Mouse (Mus musculus) gastrocnemius, adult 8-10 months (tissue): Measurements from ENCODE around the gene AI182371. TPM values are rescaled to one million over a fixed set of nuclear protein-coding genes. Genes with fewer than 3 reads are reported as not detected.

ENCODE experiments used
- DNase-seq, 2 experiments: peaks; one replicate each; pipeline ENCODE4 v3.0.0; 2022; ENCODE audit warnings: low spot score in 2 of 2
- total RNA-seq, 4 experiments: library from RNA; stranded (reverse); gene quantifications; 2 replicates each; pipeline ENCODE4 v1.2.4; 2022

Gene AI182371
- total RNA-seq, 4 experiments from 2014 or later, result 0.16 TPM; not detected in 3

DNA sequence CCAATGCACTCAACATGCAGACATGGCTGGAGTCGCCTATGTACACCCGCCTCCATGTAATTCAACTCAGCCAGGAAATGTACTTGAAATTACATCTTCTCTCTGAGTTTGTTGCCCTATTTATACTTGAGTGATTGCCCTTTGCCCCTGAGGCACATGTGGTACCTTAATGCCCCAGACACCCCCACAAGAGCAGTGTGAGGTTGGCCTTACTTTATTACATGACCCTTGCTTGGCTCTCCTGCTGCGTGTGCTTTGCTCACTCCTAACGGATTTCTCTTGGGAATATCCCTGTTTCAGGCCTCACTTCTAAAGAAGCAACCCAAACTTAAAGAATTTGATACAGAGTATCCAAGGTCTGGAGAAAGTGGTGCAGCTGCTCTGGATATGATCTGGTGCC is 31.1 kb downstream of the AI182371 start:
- no peak for DNase-seq

DNA sequence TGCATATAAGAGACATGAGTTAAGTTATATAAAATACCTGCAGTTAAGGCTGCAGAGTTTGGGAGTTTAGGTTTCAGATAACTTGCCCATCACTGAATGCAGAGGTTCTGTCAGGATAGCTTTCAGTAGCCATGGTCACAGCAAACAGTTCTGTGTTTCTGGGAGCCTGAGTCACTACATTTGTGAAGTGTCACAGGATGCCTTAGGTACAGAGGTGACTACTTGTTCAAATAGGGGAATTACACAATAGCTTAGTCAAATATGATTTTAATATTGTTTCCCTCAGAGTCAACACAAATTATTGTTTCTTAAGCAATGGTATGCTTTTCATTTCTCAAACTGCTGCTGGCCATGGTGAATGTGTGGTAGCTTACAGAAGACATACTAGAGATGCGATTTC is 32.2 kb downstream of the AI182371 start:
- no peak for DNase-seq

- no peak for DNase-seq
These were observed 34.2 kb downstream of the AI182371 start for GRCm38 (mm10) chr2:35067117-35067516.

GRCm38 (mm10) chr2:35066525-35067082 is 34.7 kb downstream of the AI182371 start:
- DNase-seq, result no peak

DNA sequence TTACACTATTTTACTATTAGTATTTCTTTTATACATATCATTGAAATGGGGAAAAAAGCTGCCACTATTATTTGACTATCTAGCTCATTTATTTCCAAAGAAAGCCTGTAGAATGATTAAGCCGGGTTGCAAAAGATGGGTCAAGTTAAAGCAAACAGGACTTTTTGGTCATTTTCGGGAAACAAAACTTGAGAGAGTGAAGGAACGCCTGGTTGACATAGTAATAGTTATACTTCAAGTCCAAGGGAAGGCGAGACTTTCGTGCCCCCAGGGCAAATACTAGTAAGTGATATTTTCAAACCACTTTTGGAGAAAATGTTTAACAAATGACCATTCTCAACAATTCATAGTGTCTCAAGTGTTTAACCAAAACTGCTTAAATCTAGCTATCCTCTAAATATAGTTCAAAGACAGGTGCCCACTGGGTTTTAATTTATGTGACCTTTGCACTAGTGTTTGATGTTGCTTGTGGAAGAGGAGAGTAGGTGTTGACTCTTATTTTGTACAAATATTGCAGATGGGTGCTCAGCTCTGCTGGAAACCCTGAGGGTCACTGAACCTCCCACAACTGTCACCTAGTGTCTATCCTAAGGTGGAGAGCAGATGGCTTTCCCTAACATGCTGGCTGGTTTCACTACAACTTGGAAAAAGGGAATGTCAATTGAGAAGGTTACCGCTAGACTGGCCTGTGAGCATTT is 37.9 kb downstream of the AI182371 start:
- no peak for DNase-seq

DNA sequence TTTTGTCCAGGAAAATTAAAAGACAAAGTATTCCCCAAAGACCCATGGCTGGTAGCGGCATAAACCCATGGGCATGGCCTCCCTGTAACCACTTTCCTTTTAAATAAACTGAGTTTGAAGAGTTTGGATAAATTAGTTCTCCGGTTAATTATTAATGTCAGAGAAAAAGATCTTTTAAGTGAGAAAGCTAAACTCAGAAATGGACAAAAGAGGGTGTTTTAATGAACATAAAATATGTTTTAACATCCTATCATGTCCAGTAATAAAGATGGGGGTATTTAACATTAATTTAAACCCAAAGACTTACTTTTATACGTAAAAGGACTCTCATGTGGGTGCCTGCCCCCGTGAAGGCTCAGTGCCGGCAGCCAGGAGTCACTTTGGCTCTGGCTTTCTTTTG is 40.0 kb downstream of the AI182371 start, which contains the start of gene Hc:
Hc (minus strand) TSS at position 101 of the 400 bp plus-strand sequence.
- no peak for DNase-seq

GRCm38 (mm10) chr2:35060897-35061296 is 40.4 kb downstream of the AI182371 start:
- no peak for DNase-seq

DNA sequence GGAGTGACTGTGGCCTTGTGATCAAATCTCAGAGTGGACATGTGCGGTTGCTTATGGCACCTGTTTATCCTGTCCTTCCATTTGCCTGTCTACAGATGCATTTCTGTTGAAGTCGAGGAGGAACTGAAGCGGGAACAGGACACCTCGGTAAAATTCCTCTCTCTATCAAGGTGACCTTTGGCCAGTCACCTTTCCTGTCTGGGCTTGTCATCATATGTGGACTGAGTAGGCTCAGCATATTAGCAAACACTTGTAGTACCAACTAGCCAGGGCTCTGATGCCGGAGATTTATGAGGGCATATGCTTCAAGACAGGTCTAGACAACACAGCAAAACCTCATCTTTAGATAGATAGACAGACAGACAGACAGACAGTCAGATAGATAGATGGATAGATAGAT is 41.1 kb downstream of the AI182371 start:
- no peak for DNase-seq

GRCm38 (mm10) chr2:35058325-35058724 is 43.0 kb downstream of the AI182371 start:
- DNase-seq, result no peak

DNA sequence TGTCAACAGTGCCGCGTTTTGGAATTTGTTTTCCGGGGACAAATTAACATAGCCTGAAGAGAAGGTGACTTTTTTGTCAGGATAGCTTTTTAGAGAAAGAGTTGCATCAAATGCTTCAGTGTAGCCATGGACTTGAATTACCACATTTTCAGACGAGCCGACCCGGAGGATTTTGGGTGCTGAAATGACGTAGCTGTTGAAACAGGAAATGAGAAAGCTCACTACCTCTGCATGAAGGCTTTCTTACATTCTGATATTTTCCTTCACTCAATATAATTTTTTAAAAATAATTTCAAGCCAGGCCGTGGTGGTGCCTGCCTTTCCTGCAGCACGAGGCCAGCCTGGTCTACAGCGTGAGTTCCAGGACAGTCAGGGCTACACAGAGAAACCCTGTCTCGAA is 44.1 kb downstream of the AI182371 start:
- DNase-seq, result no peak

GRCm38 (mm10) chr2:35048851-35049250 is 52.5 kb downstream of the AI182371 start:
- DNase-seq, result no peak

DNA sequence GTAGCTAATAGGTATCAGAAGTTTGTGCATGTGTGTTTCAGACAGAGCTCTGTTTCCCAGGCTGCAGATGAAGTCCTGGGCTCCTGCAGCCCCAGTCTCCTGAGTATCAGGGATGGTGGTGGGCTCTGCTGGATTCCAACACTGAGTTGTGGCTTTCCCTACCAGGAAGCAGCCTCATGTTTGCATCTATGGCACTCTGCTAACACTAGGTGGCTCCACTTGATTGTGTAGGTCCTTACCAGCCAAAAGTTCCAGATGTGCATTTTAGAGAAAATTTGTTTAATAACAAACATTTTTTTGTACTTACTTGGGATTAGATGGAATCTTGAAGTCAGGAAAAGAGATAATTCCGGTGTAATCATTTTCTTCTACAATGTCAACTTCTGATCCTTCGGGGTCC is 56.4 kb downstream of the AI182371 start:
- no peak for DNase-seq

GRCm38 (mm10) chr2:35038580-35039375 is 62.6 kb downstream of the AI182371 start:
- no peak for DNase-seq

Other genes starting within 250 kb of the AI182371 start
- gene Cutal, start 227.1 kb downstream of the AI182371 start, total RNA-seq, result under 1 TPM; 0.20 to 0.31 (median 0.22) TPM
- gene Psmd5, start 226.6 kb downstream of the AI182371 start, total RNA-seq, result 10 to 100 TPM; 11.0 to 18.6 (median 15.5) TPM
- gene Phf19, start 187.5 kb downstream of the AI182371 start, total RNA-seq, result 1 to 10 TPM in 1 of 4 experiments, under 1 TPM in 3; 0.29 to 1.1 (median 0.46) TPM
- gene Traf1, start 139.8 kb downstream of the AI182371 start, total RNA-seq, result 1 to 10 TPM in 1 of 4 experiments, under 1 TPM in 2, not detected in 1; 0.27 to 1.4 (median 0.58) TPM
- gene Hc, start 40.1 kb downstream of the AI182371 start, total RNA-seq, result under 1 TPM in 1 of 4 experiments, not detected in 3; 0.21 TPM
- 1 to 10 TPM; 4.1 to 6.0 (median 4.6) TPM for gene Cntrl, start 7.9 kb upstream of the AI182371 start, total RNA-seq
- gene Rab14, start 99.6 kb upstream of the AI182371 start, total RNA-seq, result 10 to 100 TPM; 70.2 to 83.8 (median 76.1) TPM
- gene Gsn, start 154.8 kb upstream of the AI182371 start, total RNA-seq, result 100 to 1,000 TPM; 276 to 604 (median 428) TPM
- gene Stom, start 235.4 kb upstream of the AI182371 start, total RNA-seq, result 10 to 100 TPM; 25.3 to 27.8 (median 26.6) TPM